Mouse (Mus musculus): ENCODE measurements at regions not wholly inside any gene's neighbourhood (a gene's known extent, or its start where the extent isn't known, plus 50 kb on each side); places are given as distances from the start of the nearest gene placed in this dataset.

DNA sequence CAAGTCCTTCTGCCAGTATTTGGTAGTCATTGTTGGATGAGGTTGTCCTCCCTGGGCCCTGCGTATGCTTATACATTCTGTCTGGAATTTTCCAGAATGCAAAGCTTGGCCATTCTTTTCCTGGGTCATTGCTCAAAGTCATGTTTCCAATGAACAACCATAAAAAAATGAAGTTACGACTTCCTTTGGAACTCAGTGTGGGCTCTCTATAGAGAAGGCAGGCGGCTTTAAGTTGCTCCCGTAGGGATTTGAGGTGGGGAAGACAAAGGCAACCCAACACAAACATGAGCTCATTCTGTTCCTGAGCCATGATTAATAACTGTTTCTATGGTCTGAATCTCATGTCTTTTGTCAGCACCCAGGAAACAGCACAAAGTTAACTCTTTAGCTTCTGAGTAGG, 204.3 kb downstream of the Hhipl2 start:
- DNase-seq (ENCODE audit: low read depth): no peak

DNA sequence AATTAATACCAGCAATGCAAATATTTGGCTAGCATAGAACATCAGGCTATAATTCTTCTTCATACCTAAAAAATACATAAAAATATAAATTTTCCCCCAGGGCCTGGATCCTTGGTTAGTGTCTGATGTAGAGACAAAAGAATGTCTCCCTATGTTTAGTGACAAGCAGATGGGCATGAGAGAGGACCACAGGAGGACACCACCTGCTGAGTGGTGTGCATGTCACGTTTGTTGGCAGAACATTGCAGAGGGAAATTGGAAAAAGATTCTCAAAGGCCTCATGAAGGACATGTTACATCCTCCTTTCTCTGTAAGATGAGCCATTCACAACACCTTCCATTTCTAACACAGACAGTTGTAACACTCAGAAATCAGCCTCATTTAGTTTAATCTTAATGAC, 206.3 kb downstream of the Hhipl2 start:
- DNase-seq (ENCODE audit: low read depth): no peak

DNA sequence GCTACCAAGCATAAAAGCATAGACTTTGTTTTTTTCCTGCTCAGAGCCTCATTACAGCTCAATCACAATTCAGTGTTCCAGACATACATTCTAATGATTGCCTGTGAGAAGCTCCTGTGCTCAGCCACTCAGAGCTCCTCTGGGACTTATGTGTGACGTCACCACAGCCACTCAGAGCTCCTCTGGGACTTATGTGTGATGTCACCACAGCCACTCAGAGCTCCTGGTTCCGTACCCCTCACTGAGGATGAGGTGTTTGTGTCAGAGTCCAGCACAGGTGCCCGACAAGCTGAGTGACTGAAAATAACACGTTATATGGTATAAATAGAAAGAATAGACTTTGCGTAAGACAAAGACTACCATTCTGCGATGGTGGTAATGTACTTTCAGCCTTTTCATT, 215.8 kb downstream of the Hhipl2 start:
- DNase-seq (ENCODE audit: low read depth): no peak

DNA sequence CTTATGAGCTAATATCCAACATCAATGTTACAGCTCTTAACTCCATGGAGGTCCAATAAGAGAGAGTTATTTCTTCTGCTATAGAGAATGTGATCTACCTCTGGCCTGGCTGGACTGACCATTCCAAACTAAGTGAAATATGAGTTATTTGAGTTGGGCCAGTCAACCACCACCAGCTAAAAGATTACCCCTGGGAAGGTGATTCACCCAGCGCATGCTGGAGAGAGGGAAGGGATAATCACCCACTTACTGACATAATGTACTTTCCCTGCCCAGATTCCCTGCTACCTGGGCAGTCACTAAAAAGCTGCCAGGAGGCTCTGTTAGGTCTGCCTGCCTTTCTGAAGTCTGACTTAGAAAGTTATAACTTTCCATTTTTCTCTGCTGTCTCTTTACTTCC, 216.8 kb downstream of the Hhipl2 start:
- no peak for DNase-seq (ENCODE audit: low read depth)

DNA sequence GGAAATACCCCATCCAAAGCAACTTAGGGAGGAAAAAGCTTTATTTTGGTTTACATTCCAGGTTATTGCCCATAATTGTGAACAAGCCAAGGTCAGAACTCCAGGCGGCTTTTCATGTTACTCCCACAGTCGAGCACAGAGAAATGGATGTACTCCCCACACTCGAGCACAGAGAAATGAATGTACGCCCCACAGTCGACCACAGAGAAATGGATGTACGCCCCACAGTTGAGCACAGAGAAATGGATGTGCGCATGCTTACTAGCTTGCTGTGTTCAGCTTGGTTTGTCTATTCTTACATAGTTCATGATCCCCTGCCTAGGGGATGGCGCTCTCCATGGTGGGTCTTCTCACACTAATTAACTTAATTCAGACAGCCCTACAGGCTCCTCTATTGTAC, 219.2 kb downstream of the Hhipl2 start:
- DNase-seq (ENCODE audit: low read depth): no peak

DNA sequence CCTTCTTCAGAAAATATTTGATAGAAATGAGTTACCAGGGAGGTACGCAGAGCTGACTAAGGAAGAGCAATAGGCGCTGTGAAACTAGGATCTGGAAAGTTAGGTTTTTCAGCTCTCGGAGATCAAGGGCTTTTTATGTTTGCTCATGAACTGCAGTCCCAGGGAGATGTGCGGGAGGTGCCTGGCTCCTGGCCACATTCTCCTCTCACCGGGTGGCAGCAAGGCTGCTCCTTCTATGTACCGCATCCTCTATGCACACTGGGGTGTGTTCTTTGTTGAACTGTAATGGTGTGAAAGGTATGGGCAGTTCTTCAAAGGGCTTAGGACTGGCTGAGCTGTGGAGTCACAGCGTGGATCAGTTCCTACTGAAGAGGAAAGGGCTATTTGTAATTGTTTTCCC, 221.3 kb downstream of the Hhipl2 start:
- DNase-seq (ENCODE audit: low read depth): no peak

DNA sequence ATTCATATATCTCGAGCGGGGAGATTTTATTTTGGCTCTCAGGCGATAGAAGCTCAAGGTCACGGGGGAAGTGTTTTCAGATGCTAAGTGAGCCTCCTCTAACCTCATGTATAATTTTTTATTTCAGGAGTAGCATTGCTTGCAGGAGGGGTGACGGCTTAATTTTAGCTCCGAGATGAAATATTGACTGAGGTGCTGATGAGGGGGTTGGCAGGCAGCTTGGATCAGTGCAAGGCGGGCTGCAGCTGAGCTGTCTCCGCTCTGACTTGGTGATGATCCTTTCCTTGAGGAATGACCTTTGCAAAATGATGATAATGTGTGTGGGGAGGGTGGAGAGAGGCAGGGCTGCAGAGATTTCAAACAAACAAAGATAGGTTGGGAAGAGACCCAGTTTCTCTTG, 222.6 kb downstream of the Hhipl2 start:
- DNase-seq (ENCODE audit: low read depth): no peak

DNA sequence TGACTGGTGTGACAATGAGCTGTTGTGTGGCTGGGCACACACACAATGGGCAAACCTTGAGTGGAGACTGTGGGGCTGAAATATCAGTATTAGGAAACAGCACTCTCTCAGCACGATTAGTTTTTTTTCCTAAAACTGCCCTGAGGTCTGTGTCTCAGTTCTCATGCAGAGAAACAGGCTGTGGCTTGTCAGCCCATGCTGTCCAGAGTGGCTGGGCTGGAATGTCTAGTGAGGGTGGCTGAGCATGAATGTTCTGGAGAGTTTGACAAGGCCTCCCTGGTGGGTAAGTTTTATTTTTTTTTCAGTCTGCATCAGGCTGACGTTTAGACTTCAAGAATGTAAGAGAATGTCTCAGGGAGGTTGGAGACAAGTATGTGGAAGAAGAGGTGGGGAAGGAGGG, 226.0 kb downstream of the Hhipl2 start:
- no peak for DNase-seq (ENCODE audit: low read depth)

DNA sequence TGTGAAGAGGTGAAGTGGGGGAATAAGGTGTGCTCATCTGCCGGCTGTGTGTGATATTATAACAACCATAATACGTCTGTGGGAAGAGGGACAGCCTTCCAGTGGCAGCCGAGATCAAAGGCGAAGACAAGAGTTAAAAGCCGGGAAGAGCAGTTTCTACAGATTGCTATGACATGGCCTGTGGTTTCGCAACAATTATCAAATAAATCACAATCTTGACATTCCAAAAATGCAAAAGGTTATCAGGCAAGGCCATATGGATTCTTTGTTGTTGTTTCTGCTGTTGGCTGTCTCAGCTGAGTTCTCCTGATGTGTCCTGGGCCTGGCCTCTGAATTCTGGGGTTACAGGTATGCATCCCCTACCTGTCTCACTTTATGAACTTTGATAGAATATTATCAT, 235.9 kb downstream of the Hhipl2 start:
- DNase-seq (ENCODE audit: low read depth): no peak

DNA sequence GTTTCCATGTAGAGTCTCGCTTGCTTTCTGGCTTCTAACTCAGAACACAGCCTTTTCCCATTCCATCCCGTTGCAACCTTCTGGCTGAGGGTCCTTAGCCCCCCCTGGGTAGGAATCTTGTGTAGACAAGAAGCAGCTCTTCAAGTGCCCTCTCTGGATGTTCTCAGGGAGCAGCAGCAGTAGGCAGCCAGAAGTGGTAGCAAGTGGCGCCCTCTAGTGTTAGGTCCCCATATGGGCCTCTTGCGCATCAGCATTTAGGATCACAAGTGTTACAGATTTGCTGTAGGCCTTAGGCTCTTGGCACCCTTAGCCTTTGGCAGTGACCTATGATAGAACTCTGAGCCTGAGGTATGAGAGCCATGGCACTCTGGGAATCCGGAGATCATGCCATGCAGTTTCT, 239.0 kb downstream of the Hhipl2 start:
- peak; percentile 57 for DNase-seq (ENCODE audit: low read depth)

DNA sequence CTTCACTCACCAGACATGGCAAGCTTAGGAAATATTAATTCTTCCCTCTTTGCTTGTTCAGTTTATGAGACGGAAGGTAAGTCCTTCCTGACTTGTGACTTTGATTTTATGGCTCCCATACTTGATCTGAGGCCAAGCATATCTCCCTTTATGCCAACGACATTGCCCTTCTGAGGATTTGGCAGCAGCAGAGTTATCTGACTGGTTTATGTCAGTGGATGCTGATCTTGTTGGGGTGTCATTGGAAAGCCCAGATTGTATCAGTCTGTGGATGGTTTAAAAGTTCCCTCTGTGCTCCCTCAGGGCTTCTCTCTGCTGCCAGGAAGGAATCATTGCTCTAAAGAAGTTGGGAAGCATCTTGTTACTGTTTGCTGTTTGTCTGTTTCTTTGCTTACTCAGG, 242.5 kb downstream of the Hhipl2 start:
- DNase-seq (ENCODE audit: low read depth): no peak

DNA sequence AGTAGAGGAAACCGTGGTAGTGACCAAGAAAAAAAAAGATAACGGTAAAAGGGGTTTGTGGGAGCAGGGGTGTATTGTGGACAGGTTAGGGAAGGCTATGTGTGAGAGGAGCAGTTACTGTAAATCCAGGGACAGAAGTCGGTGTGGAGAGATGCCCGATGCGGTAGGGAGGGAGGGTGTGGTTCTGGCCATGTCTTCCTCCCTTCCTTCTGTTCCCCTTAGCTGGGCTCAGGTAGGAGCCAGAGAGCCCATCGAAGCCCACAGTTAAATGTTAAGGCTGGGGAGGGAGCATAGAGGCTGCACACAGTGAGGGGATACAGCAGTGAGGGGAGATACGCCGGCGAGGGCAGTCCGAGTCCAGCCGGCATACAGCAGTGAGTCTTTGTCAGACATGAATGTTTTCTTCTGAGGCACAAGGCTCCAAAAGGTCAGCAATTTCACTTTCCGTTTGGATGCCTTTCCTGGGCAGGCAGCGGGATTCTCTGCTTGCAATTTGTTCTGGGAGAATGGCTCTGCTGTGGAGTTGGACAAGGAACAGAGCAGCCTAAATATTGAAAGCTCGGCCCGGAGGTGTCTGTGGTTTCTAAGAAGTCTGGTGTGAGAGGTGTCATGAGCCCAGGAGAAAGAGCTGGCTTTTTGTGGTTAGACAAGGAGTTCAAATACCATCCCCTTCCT, 244.5 kb downstream of the Hhipl2 start:
- no peak for DNase-seq (ENCODE audit: low read depth)

DNA sequence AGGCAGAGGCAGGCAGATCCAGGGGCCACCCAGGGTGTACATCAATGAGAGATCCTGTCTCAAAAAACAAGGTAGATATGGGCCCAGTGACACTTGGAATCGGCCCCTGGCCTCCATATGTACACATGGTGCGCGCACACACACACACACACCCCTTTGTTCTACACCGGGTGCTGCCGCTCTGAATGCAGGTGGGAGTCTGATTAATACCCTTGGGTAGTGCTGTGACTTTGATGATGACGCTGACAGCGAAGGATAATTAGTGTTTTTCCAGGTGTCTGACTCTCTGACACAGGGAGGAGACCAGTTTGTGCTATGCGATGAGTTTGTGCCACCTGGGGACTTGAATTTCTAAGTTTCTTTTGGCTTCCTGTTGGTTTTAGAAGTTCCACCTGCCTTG, 251.3 kb downstream of the Hhipl2 start:
- DNase-seq (ENCODE audit: low read depth): no peak

DNA sequence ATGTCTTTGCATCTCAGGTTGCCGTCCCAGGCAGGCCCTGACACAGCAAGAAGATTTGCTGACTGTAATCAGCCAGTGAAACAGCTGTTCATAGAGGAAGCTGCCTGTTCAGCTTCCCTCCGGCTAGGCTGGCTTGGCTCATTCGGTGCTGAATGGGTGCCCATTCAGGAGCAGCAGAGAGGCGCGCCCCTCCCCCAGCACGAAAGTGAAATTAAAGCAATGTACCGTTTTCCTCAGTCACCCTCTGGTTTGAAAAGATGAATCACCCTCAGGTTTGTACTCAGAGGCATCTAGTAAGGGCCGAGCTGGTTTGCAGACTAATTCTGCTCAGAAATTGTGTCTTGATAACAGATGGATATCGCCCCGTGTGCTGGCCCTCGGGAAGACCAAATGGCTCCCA, 251.7 kb downstream of the Hhipl2 start:
- peak; percentile 4 for DNase-seq (ENCODE audit: low read depth)

DNA sequence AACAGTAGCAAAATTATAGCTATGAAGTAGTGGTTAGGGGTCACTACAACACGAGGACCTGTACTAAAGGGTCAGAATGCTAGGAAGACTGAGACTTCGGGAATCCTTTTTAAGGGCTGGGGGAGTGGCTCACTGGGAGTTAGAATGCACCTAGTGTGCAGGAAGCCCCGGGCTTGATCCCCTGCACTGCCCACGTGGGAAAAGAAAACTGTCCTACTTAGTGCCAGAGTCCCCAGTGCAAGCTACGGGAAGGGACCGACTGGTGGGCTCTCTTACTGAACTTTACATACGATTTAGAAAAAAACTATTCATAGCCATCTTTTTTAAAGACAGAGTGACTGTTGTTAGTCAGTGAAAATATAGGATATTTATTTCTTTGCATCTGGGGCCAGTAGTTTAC, 252.5 kb downstream of the Hhipl2 start:
- no peak for DNase-seq (ENCODE audit: low read depth)

DNA sequence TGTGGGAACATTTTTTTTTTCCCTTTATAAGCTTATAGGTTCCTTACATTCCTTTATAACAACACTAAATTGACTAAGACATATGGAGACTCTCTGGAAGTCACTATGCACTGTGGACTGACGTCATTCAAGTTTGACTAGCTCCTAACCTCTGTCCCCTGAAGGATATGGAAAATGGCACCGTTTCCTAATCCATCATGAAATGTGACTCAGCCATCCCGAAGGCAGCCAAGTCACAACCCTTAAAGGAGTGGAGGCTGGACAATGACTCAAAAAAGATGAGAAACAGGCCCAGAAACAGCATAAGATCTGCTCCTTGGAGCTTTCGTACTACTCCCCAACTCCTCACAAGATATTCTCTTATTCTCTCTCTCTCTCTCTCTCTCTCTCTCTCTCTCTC, 253.5 kb downstream of the Hhipl2 start:
- DNase-seq (ENCODE audit: low read depth): no peak

DNA sequence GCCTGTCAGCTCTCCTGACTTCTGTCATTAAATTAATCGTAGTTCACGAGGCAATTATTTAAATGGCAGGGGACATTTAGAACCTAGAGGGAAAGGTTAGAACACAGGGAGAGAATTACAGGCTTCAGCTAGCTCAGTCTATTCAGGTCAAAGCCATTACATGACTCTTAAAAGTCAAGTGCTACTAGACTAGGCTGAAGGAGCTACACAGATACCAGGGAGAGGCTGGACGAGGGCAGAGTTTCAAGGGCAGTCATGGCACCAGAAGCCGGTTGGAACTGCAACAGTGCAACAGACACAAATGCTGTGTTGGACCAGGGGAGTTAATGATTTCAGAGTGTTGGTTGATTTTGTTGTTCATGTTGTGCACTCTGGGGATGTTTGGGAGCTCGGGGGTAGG, 254.5 kb downstream of the Hhipl2 start:
- no peak for DNase-seq (ENCODE audit: low read depth)

DNA sequence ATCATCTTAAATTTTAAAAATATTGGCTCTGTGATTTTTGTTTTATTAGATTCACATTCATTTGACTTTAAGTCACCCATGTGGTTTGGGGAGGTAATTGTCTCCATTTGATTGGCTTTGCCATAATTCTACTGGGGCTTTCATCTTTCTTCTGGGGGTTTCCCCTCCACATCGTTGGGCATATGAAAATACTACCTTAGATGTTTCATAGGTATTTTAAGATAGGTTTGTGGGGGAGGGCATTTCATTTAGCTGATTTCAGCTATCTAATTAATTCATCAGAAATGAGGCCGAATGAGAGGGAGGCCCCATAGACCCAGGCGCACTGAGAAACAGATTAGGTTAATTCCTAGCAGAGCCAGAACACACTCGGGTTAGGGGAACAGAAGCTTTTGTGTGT, 259.6 kb downstream of the Hhipl2 start:
- no peak for DNase-seq (ENCODE audit: low read depth)

DNA sequence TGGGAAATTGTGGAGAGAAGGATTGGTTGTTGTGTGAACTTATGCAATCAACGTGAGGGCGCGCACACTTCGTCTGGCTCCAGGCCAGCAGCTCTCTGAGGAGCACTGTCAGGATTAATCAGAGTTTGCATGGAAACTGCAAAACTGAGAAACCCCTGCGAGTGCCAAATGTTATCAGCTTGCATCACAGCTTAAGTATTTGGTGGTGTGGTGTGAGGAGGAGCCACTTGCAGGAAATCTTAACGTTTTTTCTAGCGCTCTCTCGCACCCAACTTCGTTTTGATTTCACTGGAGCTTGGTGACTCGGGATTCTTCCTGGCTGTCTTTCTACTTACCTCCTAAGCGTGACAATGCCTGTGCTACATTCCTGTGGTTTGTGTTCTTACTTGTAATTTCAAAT, 261.9 kb downstream of the Hhipl2 start:
- DNase-seq (ENCODE audit: low read depth): no peak

DNA sequence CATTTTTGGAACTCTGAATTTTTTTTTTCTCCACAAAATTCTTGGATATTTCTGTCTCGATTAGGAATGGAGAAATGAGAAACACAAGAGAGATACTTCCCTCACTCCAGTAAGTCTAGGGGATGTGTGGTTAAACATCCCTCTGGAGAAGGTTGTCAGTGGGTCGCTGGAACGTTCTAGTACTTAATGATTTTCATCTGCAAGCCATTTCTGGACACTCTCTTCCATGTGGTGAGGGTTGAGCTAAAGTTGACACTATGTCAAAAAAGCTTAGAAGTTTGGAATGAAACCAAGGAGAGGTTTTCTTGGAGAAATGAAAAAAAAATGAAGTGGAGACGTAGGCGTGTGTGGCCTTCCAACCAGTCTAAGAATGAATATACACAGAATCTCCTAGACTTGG, 268.0 kb downstream of the Hhipl2 start:
- no peak for DNase-seq (ENCODE audit: low read depth)

DNA sequence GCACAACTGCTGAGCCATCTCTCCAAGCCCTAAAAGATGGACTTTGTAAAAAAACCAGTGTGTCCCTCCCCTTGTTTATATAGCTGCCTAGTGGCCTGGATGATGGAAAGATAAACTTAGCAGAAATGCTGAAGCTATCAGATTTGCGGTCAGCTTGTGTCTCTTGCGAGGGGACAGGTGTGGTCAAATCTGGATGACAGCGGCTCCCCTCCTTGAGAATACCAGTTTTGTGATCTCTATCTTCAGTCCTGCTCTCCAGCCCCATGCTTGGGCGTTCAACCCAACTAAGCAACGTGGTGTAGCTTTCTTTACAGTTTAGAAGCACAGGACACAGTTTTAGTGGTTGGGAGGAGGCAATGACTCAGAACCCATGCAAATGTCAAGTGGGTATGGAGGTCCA, 274.7 kb downstream of the Hhipl2 start:
- DNase-seq (ENCODE audit: low read depth): no peak

DNA sequence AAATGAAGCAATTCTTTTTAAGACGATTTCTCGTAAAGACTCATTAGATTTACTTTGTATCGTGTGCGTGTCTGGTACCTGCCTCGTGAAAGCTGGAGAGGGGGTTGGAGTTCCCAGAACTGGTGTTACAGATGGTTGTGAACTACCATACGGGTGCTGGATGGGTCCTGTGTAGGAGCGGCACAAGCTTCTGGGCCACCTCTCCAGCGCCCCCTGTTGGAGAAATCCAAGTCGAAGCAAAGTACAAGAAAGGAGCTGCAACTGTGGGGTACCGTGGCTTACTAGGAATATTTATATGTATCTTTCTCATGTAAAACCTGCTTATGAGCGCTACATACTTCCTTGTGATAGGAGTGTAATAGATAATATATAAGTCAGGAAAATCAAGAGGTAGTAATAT, 281.3 kb downstream of the Hhipl2 start:
- peak; percentile 38 for DNase-seq (ENCODE audit: low read depth)

DNA sequence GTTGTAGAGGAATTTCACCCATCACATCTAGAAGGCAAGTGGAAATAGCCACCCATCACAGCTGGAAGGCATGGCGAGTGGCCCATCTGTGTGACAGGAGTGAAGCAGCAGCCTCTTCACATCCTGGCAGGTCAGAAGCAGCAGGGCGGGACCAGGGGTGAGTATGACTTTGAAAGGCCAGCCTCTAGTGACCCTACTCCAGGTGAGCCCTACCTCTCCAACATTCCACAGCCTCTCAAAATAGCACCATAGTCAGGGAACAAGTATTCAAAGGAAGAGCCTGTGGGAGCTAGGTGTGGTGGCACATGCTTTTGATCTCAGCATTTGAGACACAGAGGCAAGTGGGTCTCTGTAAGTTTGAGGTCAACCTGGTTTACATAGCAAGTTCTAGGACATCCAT, 284.9 kb downstream of the Hhipl2 start:
- DNase-seq (ENCODE audit: low read depth): no peak

DNA sequence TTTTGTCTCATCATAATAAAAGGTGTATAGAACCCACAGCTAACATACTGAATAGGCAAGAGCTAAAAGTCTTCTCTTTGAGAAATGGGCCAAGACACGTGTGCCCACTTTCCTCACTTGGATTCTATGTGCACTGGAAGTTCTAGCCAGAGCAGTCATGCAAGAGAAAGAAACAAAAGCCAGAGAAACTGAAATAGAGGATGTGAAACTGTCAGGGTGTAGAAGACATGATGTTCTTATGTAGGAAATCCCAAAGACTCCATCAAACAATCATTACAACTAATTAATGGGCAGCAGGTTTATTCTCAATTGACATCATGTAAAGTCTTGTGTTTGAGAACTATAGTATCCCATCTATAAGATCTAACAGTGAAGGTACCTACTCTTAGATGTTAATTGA, 294.9 kb downstream of the Hhipl2 start:
- no peak for DNase-seq (ENCODE audit: low read depth)

DNA sequence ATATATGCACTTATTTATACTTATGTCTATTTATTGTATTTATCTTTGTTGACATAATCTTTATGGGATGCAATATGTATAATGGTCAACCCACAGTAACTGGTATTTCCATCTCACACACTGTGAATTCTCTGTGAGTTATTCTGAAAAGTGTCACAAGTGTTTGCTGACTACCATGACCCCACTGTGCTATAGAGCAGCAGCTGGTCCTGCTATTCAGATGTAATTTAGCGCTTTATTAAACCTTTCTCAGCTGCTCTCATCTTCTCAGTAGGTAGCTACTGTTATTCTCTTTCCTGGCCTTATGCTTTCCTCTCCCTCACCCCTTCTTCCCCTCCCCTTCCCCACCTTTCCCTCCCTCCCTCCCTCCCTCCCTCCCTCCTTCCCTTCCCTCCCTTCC, 296.0 kb upstream of the Dusp10 start:
- DNase-seq (ENCODE audit: low read depth): no peak

Data from naive thymus-derived CD4-positive, alpha-beta T cell, adult 2 months (primary cell).